Mouse (Mus musculus): ENCODE measurements around the gene 1810009A15Rik. TPM values are rescaled to one million over a fixed set of nuclear protein-coding genes. Genes with fewer than 3 reads are reported as not detected.
A peak's percentile ranks its signal among the peaks of the same experiment; 100 is the strongest.

1810009A15Rik gene
- total RNA-seq, 2 experiments from 2014 or later, result 113 to 120 TPM

- ATAC-seq (replicated peaks; ENCODE audit: low FRiP score, low TSS enrichment, poor library complexity, severe bottlenecking), result no peak
Observed at GRCm38 (mm10) chr19:8908531-8908930, 19.9 kb downstream of the 1810009A15Rik start.

- ATAC-seq (replicated peaks; ENCODE audit: low FRiP score, low TSS enrichment, poor library complexity, severe bottlenecking), result no peak
Observed at GRCm38 (mm10) chr19:8911810-8912209, 23.2 kb downstream of the 1810009A15Rik start.

GRCm38 (mm10) chr19:8914212-8914611, 25.6 kb downstream of the 1810009A15Rik start:
- ATAC-seq (replicated peaks; ENCODE audit: low FRiP score, low TSS enrichment, poor library complexity, severe bottlenecking), result no peak

GRCm38 (mm10) chr19:8919000-8919399, 30.3 kb downstream of the 1810009A15Rik start:
- no peak for ATAC-seq (replicated peaks; ENCODE audit: low FRiP score, low TSS enrichment, poor library complexity, severe bottlenecking)

- ATAC-seq (replicated peaks; ENCODE audit: low FRiP score, low TSS enrichment, poor library complexity, severe bottlenecking), result no peak
Observed at GRCm38 (mm10) chr19:8919684-8920072, 31.0 kb downstream of the 1810009A15Rik start.

- peak; percentile 89 for ATAC-seq (replicated peaks; ENCODE audit: low FRiP score, low TSS enrichment, poor library complexity, severe bottlenecking)
Observed at GRCm38 (mm10) chr19:8920073-8920736, 31.6 kb downstream of the 1810009A15Rik start, which contains the start of gene B3gat3. TSS of gene B3gat3 (plus strand) at chr19:8920374.

- ATAC-seq (replicated peaks; ENCODE audit: low FRiP score, low TSS enrichment, poor library complexity, severe bottlenecking), result 0 out of 2 replicates have a peak, but pooled peaks have one; percentile 29
Observed at GRCm38 (mm10) chr19:8920836-8921291, 32.2 kb downstream of the 1810009A15Rik start.

GRCm38 (mm10) chr19:8921741-8922140, 33.1 kb downstream of the 1810009A15Rik start:
- no peak for ATAC-seq (replicated peaks; ENCODE audit: low FRiP score, low TSS enrichment, poor library complexity, severe bottlenecking)

GRCm38 (mm10) chr19:8926766-8927165, 38.1 kb downstream of the 1810009A15Rik start:
- ATAC-seq (replicated peaks; ENCODE audit: low FRiP score, low TSS enrichment, poor library complexity, severe bottlenecking), result no peak

- peak; percentile 68 for ATAC-seq (replicated peaks; ENCODE audit: low FRiP score, low TSS enrichment, poor library complexity, severe bottlenecking)
Observed at GRCm38 (mm10) chr19:8927891-8928525, 39.4 kb downstream of the 1810009A15Rik start.

GRCm38 (mm10) chr19:8928689-8929223, 40.1 kb downstream of the 1810009A15Rik start:
- peak; percentile 51 for ATAC-seq (replicated peaks; ENCODE audit: low FRiP score, low TSS enrichment, poor library complexity, severe bottlenecking)

- ATAC-seq (replicated peaks; ENCODE audit: low FRiP score, low TSS enrichment, poor library complexity, severe bottlenecking), result peak; percentile 36
Observed at GRCm38 (mm10) chr19:8929224-8930088, 40.8 kb downstream of the 1810009A15Rik start, which contains the start of the genes Rom1 and Eml3. TSS of gene Rom1 (minus strand) at chr19:8929356. TSS of gene Eml3 (plus strand) at chr19:8929552.

- ATAC-seq (replicated peaks; ENCODE audit: low FRiP score, low TSS enrichment, poor library complexity, severe bottlenecking), result no peak
Observed at GRCm38 (mm10) chr19:8930117-8930516, 41.5 kb downstream of the 1810009A15Rik start.

- ATAC-seq (replicated peaks; ENCODE audit: low FRiP score, low TSS enrichment, poor library complexity, severe bottlenecking), result no peak
Observed at GRCm38 (mm10) chr19:8930771-8931170, 42.1 kb downstream of the 1810009A15Rik start.

- no peak for ATAC-seq (replicated peaks; ENCODE audit: low FRiP score, low TSS enrichment, poor library complexity, severe bottlenecking)
Observed at GRCm38 (mm10) chr19:8936736-8937135, 48.1 kb downstream of the 1810009A15Rik start.

Other genes starting within 250 kb of the 1810009A15Rik start
Only the 30 nearest of the 33 such genes appear.
- 67.5 and 74.7 TPM in 2 replicates for gene Slc3a2, start 165.5 kb upstream of the 1810009A15Rik start, total RNA-seq (2014; fragmentation: Nextera tagmentation)
- gene Slc3a2, start 165.5 kb upstream of the 1810009A15Rik start, total RNA-seq (2017), result 70.1 and 93.9 TPM in 2 replicates
- 193 and 207 TPM in 2 replicates for gene Wdr74, start 153.0 kb upstream of the 1810009A15Rik start, total RNA-seq (2014; fragmentation: Nextera tagmentation)
- gene Wdr74, start 153.0 kb upstream of the 1810009A15Rik start, total RNA-seq (2017), result 142 TPM in 2 replicates
- gene 1700092M07Rik, start 148.1 kb upstream of the 1810009A15Rik start, total RNA-seq (2014; fragmentation: Nextera tagmentation), result 2.0 TPM in 1 of 2 replicates, not detected in the other
- 3.8 and 6.5 TPM in 2 replicates for gene 1700092M07Rik, start 148.1 kb upstream of the 1810009A15Rik start, total RNA-seq (2017)
- gene Stx5a, start 147.4 kb upstream of the 1810009A15Rik start, total RNA-seq (2014; fragmentation: Nextera tagmentation), result 74.7 and 80.4 TPM in 2 replicates
- gene Stx5a, start 147.4 kb upstream of the 1810009A15Rik start, total RNA-seq (2017), result 35.5 and 43.5 TPM in 2 replicates
- gene Nxf1, start 131.8 kb upstream of the 1810009A15Rik start, total RNA-seq (2014; fragmentation: Nextera tagmentation), result 365 and 530 TPM in 2 replicates
- gene Nxf1, start 131.8 kb upstream of the 1810009A15Rik start, total RNA-seq (2017), result 100 and 161 TPM in 2 replicates
- 59.6 and 76.4 TPM in 2 replicates for gene Tmem223, start 117.9 kb upstream of the 1810009A15Rik start, total RNA-seq (2014; fragmentation: Nextera tagmentation)
- gene Tmem223, start 117.9 kb upstream of the 1810009A15Rik start, total RNA-seq (2017), result 32.1 and 33.8 TPM in 2 replicates
- gene Tmem179b, start 114.4 kb upstream of the 1810009A15Rik start, total RNA-seq (2014; fragmentation: Nextera tagmentation), result 104 and 114 TPM in 2 replicates
- gene Tmem179b, start 114.4 kb upstream of the 1810009A15Rik start, total RNA-seq (2017), result 31.2 and 54.7 TPM in 2 replicates
- 13.2 and 16.1 TPM in 2 replicates for gene Taf6l, start 102.4 kb upstream of the 1810009A15Rik start, total RNA-seq (2014; fragmentation: Nextera tagmentation)
- 7.6 and 12.0 TPM in 2 replicates for gene Taf6l, start 102.4 kb upstream of the 1810009A15Rik start, total RNA-seq (2017)
- gene Polr2g, start 90.3 kb upstream of the 1810009A15Rik start, total RNA-seq (2014; fragmentation: Nextera tagmentation), result 120 and 126 TPM in 2 replicates
- gene Polr2g, start 90.3 kb upstream of the 1810009A15Rik start, total RNA-seq (2017), result 86.1 and 106 TPM in 2 replicates
- 1.4 and 1.9 TPM in 2 replicates for gene Zbtb3, start 86.3 kb upstream of the 1810009A15Rik start, total RNA-seq (2014; fragmentation: Nextera tagmentation)
- gene Zbtb3, start 86.3 kb upstream of the 1810009A15Rik start, total RNA-seq (2017), result 0.91 and 1.6 TPM in 2 replicates
- gene Ttc9c, start 69.5 kb upstream of the 1810009A15Rik start, total RNA-seq (2014; fragmentation: Nextera tagmentation), result 35.6 and 41.6 TPM in 2 replicates
- gene Ttc9c, start 69.5 kb upstream of the 1810009A15Rik start, total RNA-seq (2017), result 55.3 and 57.2 TPM in 2 replicates
- gene Hnrnpul2, start 68.8 kb upstream of the 1810009A15Rik start, total RNA-seq (2014; fragmentation: Nextera tagmentation), result 68.2 and 88.0 TPM in 2 replicates
- 85.2 and 100.0 TPM in 2 replicates for gene Hnrnpul2, start 68.8 kb upstream of the 1810009A15Rik start, total RNA-seq (2017)
- gene AC129217.1, start 59.1 kb upstream of the 1810009A15Rik start, total RNA-seq (2014; fragmentation: Nextera tagmentation), result not detected in 2 replicates
- gene AC129217.1, start 59.1 kb upstream of the 1810009A15Rik start, total RNA-seq (2017), result not detected in 2 replicates
- 70.3 and 71.7 TPM in 2 replicates for gene Bscl2, start 51.4 kb upstream of the 1810009A15Rik start, total RNA-seq (2014; fragmentation: Nextera tagmentation)
- gene Bscl2, start 51.4 kb upstream of the 1810009A15Rik start, total RNA-seq (2017), result 29.5 TPM in 2 replicates
- gene Gng3, start 49.7 kb upstream of the 1810009A15Rik start, total RNA-seq (2014; fragmentation: Nextera tagmentation), result 0.57 TPM in 1 of 2 replicates, not detected in the other
- gene Gng3, start 49.7 kb upstream of the 1810009A15Rik start, total RNA-seq (2017), result 0.30 and 1.3 TPM in 2 replicates
- 0.52 TPM in 1 of 2 replicates, not detected in the other for gene Lrrn4cl, start 38.1 kb upstream of the 1810009A15Rik start, total RNA-seq (2014; fragmentation: Nextera tagmentation)
- gene Lrrn4cl, start 38.1 kb upstream of the 1810009A15Rik start, total RNA-seq (2017), result 1.5 TPM in 1 of 2 replicates, not detected in the other
- gene Ubxn1, start 17.4 kb upstream of the 1810009A15Rik start, total RNA-seq (2014; fragmentation: Nextera tagmentation), result 148 and 194 TPM in 2 replicates
- gene Ubxn1, start 17.4 kb upstream of the 1810009A15Rik start, total RNA-seq (2017), result 235 and 295 TPM in 2 replicates
- 46.7 and 54.1 TPM in 2 replicates for gene Uqcc3, start 7.9 kb upstream of the 1810009A15Rik start, total RNA-seq (2014; fragmentation: Nextera tagmentation)
- 73.3 and 94.5 TPM in 2 replicates for gene Uqcc3, start 7.9 kb upstream of the 1810009A15Rik start, total RNA-seq (2017)
- 27.8 and 35.8 TPM in 2 replicates for gene Lbhd1, start 5.1 kb upstream of the 1810009A15Rik start, total RNA-seq (2014; fragmentation: Nextera tagmentation)
- gene Lbhd1, start 5.1 kb upstream of the 1810009A15Rik start, total RNA-seq (2017), result 18.0 and 18.4 TPM in 2 replicates
- gene Gm49403, start 4.9 kb upstream of the 1810009A15Rik start, total RNA-seq (2014; fragmentation: Nextera tagmentation), result not detected in 2 replicates
- gene Gm49403, start 4.9 kb upstream of the 1810009A15Rik start, total RNA-seq (2017), result not detected in 2 replicates
- 2.5 and 25.7 TPM in 2 replicates for gene Gm49416, start 73 bp downstream of the 1810009A15Rik start, total RNA-seq (2014; fragmentation: Nextera tagmentation)
- gene Gm49416, start 73 bp downstream of the 1810009A15Rik start, total RNA-seq (2017), result not detected in 2 replicates
- 31.4 and 37.7 TPM in 2 replicates for gene Ints5, start 4.2 kb downstream of the 1810009A15Rik start, total RNA-seq (2014; fragmentation: Nextera tagmentation)
- 16.6 and 17.1 TPM in 2 replicates for gene Ints5, start 4.2 kb downstream of the 1810009A15Rik start, total RNA-seq (2017)
- 120 and 130 TPM in 2 replicates for gene Ganab, start 9.2 kb downstream of the 1810009A15Rik start, total RNA-seq (2014; fragmentation: Nextera tagmentation)
- 53.2 and 69.7 TPM in 2 replicates for gene Ganab, start 9.2 kb downstream of the 1810009A15Rik start, total RNA-seq (2017)
- gene B3gat3, start 31.5 kb downstream of the 1810009A15Rik start, total RNA-seq (2014; fragmentation: Nextera tagmentation), result 30.3 and 36.8 TPM in 2 replicates
- 17.6 and 17.7 TPM in 2 replicates for gene B3gat3, start 31.5 kb downstream of the 1810009A15Rik start, total RNA-seq (2017)
- 4.6 and 6.2 TPM in 2 replicates for gene Rom1, start 40.5 kb downstream of the 1810009A15Rik start, total RNA-seq (2014; fragmentation: Nextera tagmentation)
- gene Rom1, start 40.5 kb downstream of the 1810009A15Rik start, total RNA-seq (2017), result 0.75 and 4.3 TPM in 2 replicates
- gene Eml3, start 40.7 kb downstream of the 1810009A15Rik start, total RNA-seq (2014; fragmentation: Nextera tagmentation), result 29.3 and 45.8 TPM in 2 replicates
- gene Eml3, start 40.7 kb downstream of the 1810009A15Rik start, total RNA-seq (2017), result 14.5 and 23.6 TPM in 2 replicates
- 158 and 173 TPM in 2 replicates for gene Mta2, start 53.0 kb downstream of the 1810009A15Rik start, total RNA-seq (2014; fragmentation: Nextera tagmentation)
- gene Mta2, start 53.0 kb downstream of the 1810009A15Rik start, total RNA-seq (2017), result 205 and 206 TPM in 2 replicates
- gene Tut1, start 65.0 kb downstream of the 1810009A15Rik start, total RNA-seq (2014; fragmentation: Nextera tagmentation), result 30.7 and 32.2 TPM in 2 replicates
- 15.8 and 18.8 TPM in 2 replicates for gene Tut1, start 65.0 kb downstream of the 1810009A15Rik start, total RNA-seq (2017)
- gene Eef1g, start 78.2 kb downstream of the 1810009A15Rik start, total RNA-seq (2014; fragmentation: Nextera tagmentation), result 1,323 and 1,614 TPM in 2 replicates
- 848 and 982 TPM in 2 replicates for gene Eef1g, start 78.2 kb downstream of the 1810009A15Rik start, total RNA-seq (2017)
- gene Ahnak, start 100.4 kb downstream of the 1810009A15Rik start, total RNA-seq (2014; fragmentation: Nextera tagmentation), result 1.5 and 9.4 TPM in 2 replicates
- 7.2 and 24.7 TPM in 2 replicates for gene Ahnak, start 100.4 kb downstream of the 1810009A15Rik start, total RNA-seq (2017)